ENCODE assay signal across 9 mouse cellular contexts in the genomic region with DNA sequence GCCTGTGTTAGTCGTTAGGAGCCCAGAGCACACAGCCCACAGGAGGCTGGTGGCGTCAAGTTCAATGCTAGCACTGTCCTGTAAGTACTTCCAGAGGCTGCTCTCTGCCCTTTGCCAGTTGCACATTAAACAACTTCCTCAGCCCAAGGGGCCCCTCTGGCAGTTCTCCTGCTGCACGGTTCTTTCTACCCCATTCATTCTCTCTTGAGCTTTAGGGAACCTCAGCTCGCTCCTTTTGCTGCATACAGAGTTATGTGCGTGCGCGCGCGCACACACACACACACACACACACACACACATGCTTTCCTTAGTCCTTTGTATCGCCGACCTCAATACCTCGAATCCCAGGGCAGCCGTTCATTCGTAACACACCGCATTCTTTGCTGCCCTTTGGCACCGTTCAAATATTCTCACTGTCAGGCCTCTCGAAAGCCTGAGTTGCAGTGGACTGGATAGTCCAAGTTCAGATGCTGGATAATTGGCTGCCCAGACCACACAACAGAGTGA. TPM values are rescaled to one million over a fixed set of nuclear protein-coding genes. Genes with fewer than 3 reads are reported as not detected.
A peak's percentile ranks its signal among the peaks of the same experiment; 100 is the strongest.
DNase-seq lines count a peak whose midpoint lies in the region; ATAC-seq and TF ChIP-seq lines count a peak whose summit lies in the region.
"Had no signal": no experiment of that assay in that cellular context is flagged by ENCODE, and none has a peak within 500 bp of the region (broad histone marks: within the 10 kb centered on the region; RNA-seq: fewer than 3 reads in every experiment).

No protein-coding gene starts in this region.

- ATAC-seq in lung, embryonic 16.5 days (ENCODE audit: low read depth), result no peak
- ATAC-seq in intestine, embryonic 14.5 days (replicated peaks; ENCODE audit: low FRiP score, low TSS enrichment, low read depth), result 0 out of 2 replicates have a peak, but pooled peaks have one; percentile 7
- peak; percentile 67 for ATAC-seq in limb, embryonic 12.5 days (ENCODE audit: insufficient number of reproducible peaks, insufficient read depth, low FRiP score, low TSS enrichment, low read depth)
- no peak for ATAC-seq in stomach, postnatal 0 days (ENCODE audit: low FRiP score, low TSS enrichment)

- WGBS in lung, embryonic 16.5 days, result 44% methylated on average over 17 of the region's 17 CpGs
- WGBS in intestine, embryonic 14.5 days, result 43% methylated on average over 17 of the region's 17 CpGs
- 41% methylated on average over 17 of the region's 17 CpGs for WGBS in limb, embryonic 12.5 days
- 35% methylated on average over 17 of the region's 17 CpGs for WGBS in stomach, postnatal 0 days

- H3K9me3 ChIP-seq in lung, embryonic 16.5 days (ENCODE audit: control insufficient read depth, low read length), result no peaks in the 10 kb centered on the region
- no peaks in the 10 kb centered on the region for H3K9me3 ChIP-seq in intestine, embryonic 14.5 days (ENCODE audit: control insufficient read depth, low read length)
- no peaks in the 10 kb centered on the region for H3K9me3 ChIP-seq in limb, embryonic 12.5 days
- no peaks in the 10 kb centered on the region for H3K9me3 ChIP-seq in stomach, postnatal 0 days (ENCODE audit: control insufficient read depth, low read length)

- H3K9ac ChIP-seq in lung, embryonic 16.5 days (ENCODE audit: low read length), result peak overlapping the region; percentile 34; the same call in 1 of the 2 replicates
- no peak overlapping the region for H3K9ac ChIP-seq in intestine, embryonic 14.5 days (ENCODE audit: low read length)
- no peak overlapping the region for H3K9ac ChIP-seq in limb, embryonic 12.5 days (replicated peaks)
- H3K9ac ChIP-seq in stomach, postnatal 0 days (ENCODE audit: low read length), result no peak overlapping the region

- no peak overlapping the region; the same call in 1 of the 2 replicates for H3K27ac ChIP-seq in lung, embryonic 16.5 days (ENCODE audit: low read length)
- H3K27ac ChIP-seq in intestine, embryonic 14.5 days (ENCODE audit: low read depth), result no peak overlapping the region
- H3K27ac ChIP-seq in limb, embryonic 12.5 days, result peak overlapping the region; percentile 74
- H3K27ac ChIP-seq in stomach, postnatal 0 days (replicated peaks), result no peak overlapping the region

- H3K4me1 ChIP-seq in lung, embryonic 16.5 days (replicated peaks; ENCODE audit: control insufficient read depth, insufficient read depth, low read length), result peaks cover 12% of the 10 kb centered on the region
- H3K4me1 ChIP-seq in intestine, embryonic 14.5 days (replicated peaks; ENCODE audit: control insufficient read depth, insufficient read depth, low read length), result peaks cover 15% of the 10 kb centered on the region
- H3K4me1 ChIP-seq in limb, embryonic 12.5 days (replicated peaks), result peaks cover 55% of the 10 kb centered on the region
- 0 out of 2 replicates have a peak, but pooled peaks cover 3% of the 10 kb centered on the region for H3K4me1 ChIP-seq in stomach, postnatal 0 days (replicated peaks; ENCODE audit: control insufficient read depth, insufficient read depth)

- H3K4me2 ChIP-seq in lung, embryonic 16.5 days (ENCODE audit: low read depth, low read length), result peak overlapping the region; percentile 12; the same call in 1 of the 2 replicates
- no peak overlapping the region for H3K4me2 ChIP-seq in intestine, embryonic 14.5 days (ENCODE audit: low read length)
- H3K4me2 ChIP-seq in limb, embryonic 12.5 days, result peak overlapping the region; percentile 37
- H3K4me2 ChIP-seq in stomach, postnatal 0 days (replicated peaks; ENCODE audit: low read depth), result no peak overlapping the region

- no peak for TF ChIP-seq CTCF in stomach, postnatal 0 days (IDR thresholded peaks at IDR 0.05; ENCODE audit: low read depth)

- H3K36me3 ChIP-seq in lung, embryonic 16.5 days (ENCODE audit: control insufficient read depth, insufficient read depth, low read length), result no peaks in the 10 kb centered on the region
- H3K36me3 ChIP-seq in intestine, embryonic 14.5 days (ENCODE audit: control insufficient read depth, insufficient read depth, low read length), result no peaks in the 10 kb centered on the region
- H3K36me3 ChIP-seq in limb, embryonic 12.5 days, result no peaks in the 10 kb centered on the region
- H3K36me3 ChIP-seq in stomach, postnatal 0 days (ENCODE audit: control insufficient read depth, insufficient read depth, low read length), result no peaks in the 10 kb centered on the region

- DNase-seq in lung, adult 18-20 months, result no peak
- no peak for DNase-seq in intestine, embryonic 14.5 days (ENCODE audit: low spot score)
- peak; percentile 22 for DNase-seq in stomach, postnatal 0 days (ENCODE audit: low spot score)
- no peak for DNase-seq in layer of hippocampus, adult 8-10 months (ENCODE audit: low spot score in 2 of 2)
- DNase-seq in right cerebral cortex, adult 18-20 months, result no peak
- no peak for DNase-seq in right cerebral cortex, postnatal 14 days

- H3K4me3 ChIP-seq in lung, embryonic 16.5 days (ENCODE audit: low read length), result no peak overlapping the region
- H3K4me3 ChIP-seq in intestine, embryonic 14.5 days (ENCODE audit: low read depth, low read length), result no peak overlapping the region
- no peak overlapping the region for H3K4me3 ChIP-seq in limb, embryonic 12.5 days (replicated peaks)
- no peak overlapping the region for H3K4me3 ChIP-seq in stomach, postnatal 0 days (ENCODE audit: low read depth, low read length)

- H3K27me3 ChIP-seq in lung, embryonic 16.5 days (ENCODE audit: control insufficient read depth, insufficient read depth, low read depth, low read length), result no peaks in the 10 kb centered on the region
- H3K27me3 ChIP-seq in intestine, embryonic 14.5 days (replicated peaks; ENCODE audit: control insufficient read depth, insufficient read depth, low read length), result no peaks in the 10 kb centered on the region
- H3K27me3 ChIP-seq in limb, embryonic 12.5 days, result no peaks in the 10 kb centered on the region
- H3K27me3 ChIP-seq in stomach, postnatal 0 days (ENCODE audit: control insufficient read depth, insufficient read depth, low read length), result no peaks in the 10 kb centered on the region

- TF ChIP-seq EP300 in stomach, postnatal 0 days (optimal IDR thresholded peaks at IDR 0.05), result no peak

RNA-seq across cellular contexts. Expression of a gene that starts 45.2 kb away (rescaled TPM):
- polyA plus RNA-seq in lung, embryonic 16.5 days (2015; fragmentation: Nextera tagmentation; extraction: Ambion mirVana), result 5.3 and 5.4 TPM in 2 replicates
- 0.69 TPM in 1 of 2 replicates, not detected in the other for polyA plus RNA-seq in intestine, embryonic 14.5 days (2014; fragmentation: Nextera tagmentation; extraction: Ambion mirVana)
- polyA plus RNA-seq in limb, embryonic 12.5 days (2016; fragmentation: Nextera tagmentation; extraction: Ambion mirVana), result 2.1 and 2.2 TPM in 2 replicates
- 472 and 547 TPM in 2 replicates for polyA plus RNA-seq in stomach, postnatal 0 days (2015; fragmentation: Nextera tagmentation; extraction: Ambion mirVana)
- total RNA-seq in layer of hippocampus, adult 8-10 months (2022), result under 1 TPM in 1 of 4 experiments, not detected in 3; 0.83 TPM
- total RNA-seq: ES-E14 had no signal

Comparison
In these comparisons a context has a peak if more than half of its experiments do, and no peak if none do; other contexts are left out.
1. ATAC-seq: peak in intestine, embryonic 14.5 days (single experiment) and limb, embryonic 12.5 days (single experiment); none in lung, embryonic 16.5 days (single experiment) and stomach, postnatal 0 days (single experiment).
2. H3K4me2 ChIP-seq: peak in lung, embryonic 16.5 days (single experiment) and limb, embryonic 12.5 days (single experiment); none in intestine, embryonic 14.5 days (single experiment) and stomach, postnatal 0 days (single experiment).
3. RNA of a gene that starts 45.2 kb away (polyA plus RNA-seq): 472 to 547 TPM in stomach, postnatal 0 days; 5.3 to 5.4 TPM in lung, embryonic 16.5 days, 2.1 to 2.2 TPM in limb, embryonic 12.5 days and 0.69 TPM in intestine, embryonic 14.5 days; every median in the first group is over 10 times any median in the second.